Mouse (Mus musculus) neutrophil, adult 65 days (primary cell): ENCODE data around the gene Rdh9. TPM values are rescaled to one million over a fixed set of nuclear protein-coding genes. Genes with fewer than 3 reads are reported as not detected.

ENCODE experiments used
- total RNA-seq: library from RNA; stranded (reverse); gene quantifications from 2 replicates; pipeline ENCODE4 v1.2.4, GENCODE M21; 2023

Gene Rdh9
- total RNA-seq: not detected in 2 replicates

GRCm38 (mm10) chr10:127776011-127776410 lies at the start of gene Rdh9:
TSS of gene Rdh9 (plus strand) at chr10:127776386.

GRCm38 (mm10) chr10:127739083-127739660 lies 37.0 kb upstream of the Rdh9 start, which contains the start of gene Zbtb39:
TSS of gene Zbtb39 (plus strand) at chr10:127739538.

GRCm38 (mm10) chr10:127751548-127751947 lies 24.6 kb upstream of the Rdh9 start, which contains the start of gene Gpr182:
TSS of gene Gpr182 (minus strand) at chr10:127751732.

GRCm38 (mm10) chr10:127759181-127760110 lies 16.7 kb upstream of the Rdh9 start, which contains the start of the genes Rdh1 and Rdh16f1:
TSS of gene Rdh1 (plus strand) at chr10:127759721.
TSS of gene Rdh16f1 (plus strand) at chr10:127759787.

GRCm38 (mm10) chr10:127800891-127801290 lies 24.7 kb downstream of the Rdh9 start, which contains the start of gene Rdh16:
TSS of gene Rdh16 (plus strand) at chr10:127801152.

Other genes starting within 250 kb of the Rdh9 start
- not detected in 2 replicates for gene Nxph4, start 241.8 kb upstream of the Rdh9 start, total RNA-seq
- 69.7 and 86.2 TPM in 2 replicates for gene Lrp1, start 155.2 kb upstream of the Rdh9 start, total RNA-seq
- 215 and 257 TPM in 2 replicates for gene Stat6, start 133.4 kb upstream of the Rdh9 start, total RNA-seq
- 6.7 and 9.6 TPM in 2 replicates for gene Nemp1, start 109.5 kb upstream of the Rdh9 start, total RNA-seq
- 0.77 and 1.3 TPM in 2 replicates for gene Nab2, start 107.8 kb upstream of the Rdh9 start, total RNA-seq
- 0.23 and 0.35 TPM in 2 replicates for gene Myo1a, start 71.2 kb upstream of the Rdh9 start, total RNA-seq
- not detected in 2 replicates for gene Tac2, start 51.9 kb upstream of the Rdh9 start, total RNA-seq
- 19.9 and 30.2 TPM in 2 replicates for gene Zbtb39, start 36.8 kb upstream of the Rdh9 start, total RNA-seq
- gene Gpr182, start 24.7 kb upstream of the Rdh9 start, total RNA-seq: 0.16 and 0.19 TPM in 2 replicates
- gene Rdh1, start 16.7 kb upstream of the Rdh9 start, total RNA-seq: 0.18 and 0.44 TPM in 2 replicates
- gene Rdh16f1, start 16.6 kb upstream of the Rdh9 start, total RNA-seq: 0.25 TPM in 1 of 2 replicates, not detected in the other
- gene Rdh16, start 24.8 kb downstream of the Rdh9 start, total RNA-seq: 0.16 TPM in 1 of 2 replicates, not detected in the other
- not detected in 2 replicates for gene Rdh19, start 73.5 kb downstream of the Rdh9 start, total RNA-seq
- not detected in 2 replicates for gene Rdh16f2, start 90.1 kb downstream of the Rdh9 start, total RNA-seq
- not detected in 2 replicates for gene Rdh7, start 112.4 kb downstream of the Rdh9 start, total RNA-seq
- gene Sdr9c7, start 122.1 kb downstream of the Rdh9 start, total RNA-seq: not detected in 2 replicates
- gene Hsd17b6, start 231.2 kb downstream of the Rdh9 start, total RNA-seq: not detected in 2 replicates
- 19.6 and 23.0 TPM in 2 replicates for gene Prim1, start 238.8 kb downstream of the Rdh9 start, total RNA-seq